Comparison of ENCODE assay signal across 29 mouse cellular contexts in genomic region chr5:81796128-81796527, GRCm38 (mm10).
"Had no signal": no experiment of that assay in that cellular context is flagged by ENCODE, and none has a peak within 500 bp of the region (broad histone marks: within the 10 kb centered on the region; RNA-seq: fewer than 3 reads in every experiment).

No protein-coding gene starts in this region.

- H3K36me3 ChIP-seq: liver, embryonic 12.5 days; liver, embryonic 13.5 days; liver, embryonic 15.5 days; lung, embryonic 15.5 days had no signal

- H3K9ac ChIP-seq: limb, embryonic 12.5 days; limb, embryonic 13.5 days; limb, embryonic 15.5 days; liver, embryonic 12.5 days; liver, embryonic 13.5 days; liver, embryonic 14.5 days; liver, embryonic 15.5 days; liver, postnatal 0 days; lung, embryonic 14.5 days; lung, embryonic 15.5 days; midbrain, embryonic 12.5 days; midbrain, embryonic 13.5 days; midbrain, embryonic 15.5 days had no signal

- DNase-seq: left cerebral cortex, postnatal 4 days; liver; liver, embryonic 13.5 days; liver, postnatal 0 days; lung, adult 18-20 months; lung, adult 2 months; lung, embryonic 14.5 days; lung, postnatal 10 days; lung, postnatal 14 days; lung, postnatal 36 days; lung, postnatal 4 days; midbrain, embryonic 14.5 days had no signal

- H3K4me1 ChIP-seq: limb, embryonic 10.5 days; limb, embryonic 12.5 days; limb, embryonic 13.5 days; limb, embryonic 15.5 days; liver, embryonic 12.5 days; liver, embryonic 13.5 days; liver, embryonic 15.5 days; lung, embryonic 15.5 days; megakaryocyte, embryonic 14.5 days; midbrain, embryonic 10.5 days; midbrain, embryonic 12.5 days; midbrain, embryonic 13.5 days; midbrain, embryonic 15.5 days had no signal

- H3K4me2 ChIP-seq: limb, embryonic 12.5 days; limb, embryonic 13.5 days; limb, embryonic 15.5 days; liver, embryonic 11.5 days; liver, embryonic 12.5 days; liver, embryonic 13.5 days; liver, embryonic 15.5 days; lung, embryonic 14.5 days; lung, embryonic 15.5 days; midbrain, embryonic 11.5 days; midbrain, embryonic 12.5 days; midbrain, embryonic 13.5 days; midbrain, embryonic 15.5 days had no signal

- H3K9me3 ChIP-seq: limb, embryonic 10.5 days; limb, embryonic 12.5 days; limb, embryonic 15.5 days; liver, embryonic 13.5 days; liver, embryonic 15.5 days; lung, embryonic 15.5 days; midbrain, embryonic 12.5 days; midbrain, embryonic 13.5 days; midbrain, embryonic 15.5 days had no signal

- H3K4me3 ChIP-seq: limb, embryonic 10.5 days; limb, embryonic 12.5 days; limb, embryonic 13.5 days; limb, embryonic 15.5 days; liver, embryonic 12.5 days; liver, embryonic 13.5 days; liver, embryonic 15.5 days; lung, embryonic 15.5 days; megakaryocyte, embryonic 14.5 days; midbrain, embryonic 10.5 days; midbrain, embryonic 12.5 days; midbrain, embryonic 13.5 days; midbrain, embryonic 15.5 days; myocyte had no signal

- H3K27ac ChIP-seq: limb, embryonic 10.5 days; limb, embryonic 12.5 days; limb, embryonic 13.5 days; limb, embryonic 15.5 days; liver, embryonic 12.5 days; liver, embryonic 13.5 days; liver, embryonic 14.5 days; liver, embryonic 15.5 days; lung, embryonic 15.5 days; macrophage; midbrain, embryonic 10.5 days; midbrain, embryonic 12.5 days; midbrain, embryonic 13.5 days; midbrain, embryonic 15.5 days had no signal

- H3K27me3 ChIP-seq: limb, embryonic 12.5 days; limb, embryonic 13.5 days; limb, embryonic 15.5 days; liver, embryonic 12.5 days; liver, embryonic 13.5 days; liver, embryonic 15.5 days; lung, embryonic 15.5 days; megakaryocyte, embryonic 14.5 days; midbrain, embryonic 12.5 days; midbrain, embryonic 13.5 days; midbrain, embryonic 15.5 days had no signal
